Mouse (Mus musculus): ENCODE measurements around the gene Mrpl27.

DNA sequence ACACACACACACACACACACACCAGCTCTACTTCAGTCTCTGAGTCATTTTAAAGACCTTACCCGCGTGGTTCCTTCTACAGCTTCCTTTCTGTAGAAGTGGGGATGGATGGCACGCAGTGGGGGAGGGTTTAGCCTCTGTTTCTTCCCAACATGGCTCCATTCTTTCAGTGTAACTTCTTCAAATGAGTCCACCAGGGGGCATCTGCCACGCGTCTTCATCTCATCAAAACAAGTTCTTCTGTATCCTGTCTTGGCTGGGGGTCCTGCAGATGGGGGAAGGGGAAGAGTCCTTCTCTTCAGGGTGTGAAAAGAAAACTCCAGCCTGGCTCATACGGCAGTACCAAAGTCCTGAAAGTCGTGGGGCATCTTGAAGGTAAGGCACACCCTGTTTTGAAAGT, 50.5 kb downstream of the Mrpl27 start:
- TF ChIP-seq POLR2A (IDR thresholded peaks at IDR 0.05; ENCODE audit: borderline replicate concordance, extremely low read depth, insufficient read depth, insufficient read length, poor library complexity, severe bottlenecking) (no peak), CTCF (IDR thresholded peaks at IDR 0.05; ENCODE audit: borderline replicate concordance, extremely low read depth, insufficient read depth, insufficient read length) (no peak)

Data from brain, embryonic 14.5 days (tissue).